Mouse (Mus musculus) lung, postnatal 0 days (tissue): ENCODE measurements around the gene Srp68.

Experiments
- CTCF ChIP-seq: IDR thresholded peaks from 2 replicates; pipeline ENCODE4 v1.5.1; 2016; ENCODE audit warnings: antibody characterized with exemption, mild to moderate bottlenecking
- EP300 ChIP-seq: IDR thresholded peaks from 2 replicates; pipeline ENCODE4 v1.6.1; 2016; ENCODE audit warnings: antibody characterized with exemption, mild to moderate bottlenecking, control low read depth

DNA sequence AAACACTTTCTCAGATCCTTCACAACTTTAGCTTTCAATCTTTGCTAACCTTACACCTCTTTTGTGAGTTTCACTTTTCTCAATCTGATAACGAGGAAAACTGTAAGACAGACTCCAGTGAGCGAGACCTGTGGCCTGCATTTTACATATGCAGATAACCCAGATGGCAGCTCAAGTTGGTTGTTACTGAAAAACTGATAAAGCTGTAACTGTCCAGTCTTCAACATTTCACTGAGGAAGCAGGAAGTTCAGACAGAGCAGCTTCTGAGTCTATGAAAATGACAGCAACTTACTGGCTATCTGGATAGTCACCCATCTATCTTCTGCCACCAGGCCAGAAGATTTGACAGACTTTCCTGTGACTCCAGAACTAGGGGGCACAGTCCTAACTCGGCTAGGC, 35.6 kb upstream of the Srp68 start:
- TF ChIP-seq CTCF = no peak
- no peak for TF ChIP-seq EP300
